Mouse (Mus musculus): Measurements from ENCODE around the gene Selenof.

- TF ChIP-seq POLR2A (IDR thresholded peaks at IDR 0.05; ENCODE audit: control insufficient read depth in 1 of 2, insufficient read depth in 1 of 2, low read depth in 1 of 2, low read length in 2 of 2, poor library complexity in 1 of 2) (no peak), CTCF (IDR thresholded peaks at IDR 0.05 in 2 of 3, conservative IDR thresholded peaks at IDR 0.05 in 1 of 3; ENCODE audit: control insufficient read depth in 1 of 3, insufficient read depth in 1 of 3, low read depth in 2 of 3, low read length in 3 of 3, poor library complexity in 1 of 3, severe bottlenecking in 1 of 3) (no peak), RAD21 (IDR thresholded peaks at IDR 0.05; ENCODE audit: low read depth, low read length) (no peak), ZMIZ1 (IDR thresholded peaks at IDR 0.05; ENCODE audit: low read depth, low read length) (no peak), HCFC1 (IDR thresholded peaks at IDR 0.05; ENCODE audit: low read depth, low read length) (no peak), GABPA (IDR thresholded peaks at IDR 0.05; ENCODE audit: low read depth, low read length) (no peak), EP300 (IDR thresholded peaks at IDR 0.05; ENCODE audit: low read depth in 1 of 2, low read length in 2 of 2) (no peak)
Measured at GRCm38 (mm10) chr3:144568861-144569361, 1.2 kb upstream of the Selenof start.

Measured in MEL (cell line).